Mouse (Mus musculus): ENCODE data around the gene Slc48a1. TPM values are rescaled to one million over a fixed set of nuclear protein-coding genes. Genes with fewer than 3 reads are reported as not detected.

Slc48a1 gene
- total RNA-seq, 2 experiments from 2014 or later = 45.0 to 48.7 TPM

GRCm38 (mm10) chr15:97781961-97782748 is 3.8 kb downstream of the Slc48a1 start:
- DNase-seq (ENCODE audit: low spot score) = peak; percentile 64

GRCm38 (mm10) chr15:97782749-97783105 is 4.4 kb downstream of the Slc48a1 start:
- DNase-seq (ENCODE audit: low spot score) = peak; percentile 79

GRCm38 (mm10) chr15:97784092-97784559 is 5.8 kb downstream of the Slc48a1 start:
- peak; percentile 90 for DNase-seq (ENCODE audit: low spot score)

GRCm38 (mm10) chr15:97784561-97785161 is 6.3 kb downstream of the Slc48a1 start:
- no peak for DNase-seq (ENCODE audit: low spot score)

- DNase-seq (ENCODE audit: low spot score) = no peak
Observed at GRCm38 (mm10) chr15:97785731-97786411, 7.6 kb downstream of the Slc48a1 start.

- DNase-seq (ENCODE audit: low spot score) = peak; percentile 39
Observed at GRCm38 (mm10) chr15:97786412-97787112, 8.2 kb downstream of the Slc48a1 start.

- DNase-seq (ENCODE audit: low spot score) = no peak
Observed at GRCm38 (mm10) chr15:97787148-97787798, 9.0 kb downstream of the Slc48a1 start.

GRCm38 (mm10) chr15:97787799-97788667 is 9.7 kb downstream of the Slc48a1 start:
- no peak for DNase-seq (ENCODE audit: low spot score)

GRCm38 (mm10) chr15:97788821-97789220 is 10.5 kb downstream of the Slc48a1 start:
- DNase-seq (ENCODE audit: low spot score) = no peak

GRCm38 (mm10) chr15:97789761-97790505 is 11.6 kb downstream of the Slc48a1 start:
- DNase-seq (ENCODE audit: low spot score) = no peak

- DNase-seq (ENCODE audit: low spot score) = no peak
Observed at GRCm38 (mm10) chr15:97791126-97791700, 12.9 kb downstream of the Slc48a1 start.

- no peak for DNase-seq (ENCODE audit: low spot score)
Observed at GRCm38 (mm10) chr15:97793386-97794153, 15.2 kb downstream of the Slc48a1 start.

- no peak for DNase-seq (ENCODE audit: low spot score)
Observed at GRCm38 (mm10) chr15:97794268-97794667, 15.9 kb downstream of the Slc48a1 start.

GRCm38 (mm10) chr15:97795559-97796235 is 17.4 kb downstream of the Slc48a1 start:
- DNase-seq (ENCODE audit: low spot score) = no peak

GRCm38 (mm10) chr15:97796674-97797310 is 18.5 kb downstream of the Slc48a1 start:
- no peak for DNase-seq (ENCODE audit: low spot score)

- no peak for DNase-seq (ENCODE audit: low spot score)
Observed at GRCm38 (mm10) chr15:97798134-97798533, 19.8 kb downstream of the Slc48a1 start.

GRCm38 (mm10) chr15:97799446-97799845 is 21.1 kb downstream of the Slc48a1 start:
- DNase-seq (ENCODE audit: low spot score) = no peak
